Comparison of ENCODE assay signal across 26 mouse cellular contexts in the genomic region with DNA sequence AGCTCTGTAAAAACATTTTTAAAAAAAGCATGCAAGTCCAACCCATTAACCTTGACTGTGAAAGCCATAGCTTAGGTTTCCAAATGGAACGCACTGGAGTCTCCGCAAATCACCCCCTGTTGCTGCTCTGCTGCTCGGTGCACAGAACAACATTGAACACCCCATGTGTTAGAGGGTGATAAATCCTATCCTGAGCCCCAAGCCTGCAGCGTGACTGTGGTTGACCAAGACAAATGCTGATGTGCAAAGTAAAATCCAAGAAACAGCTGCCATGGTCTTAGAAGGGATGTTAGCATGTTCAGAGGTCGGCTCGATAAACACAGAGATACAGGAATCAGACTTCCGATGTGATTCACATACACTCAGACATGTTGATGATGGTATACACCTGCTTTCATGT. TPM values are rescaled to one million over a fixed set of nuclear protein-coding genes. Genes with fewer than 3 reads are reported as not detected.
"Had no signal": no experiment of that assay in that cellular context is flagged by ENCODE, and none has a peak within 500 bp of the region (broad histone marks: within the 10 kb centered on the region; RNA-seq: fewer than 3 reads in every experiment).

No protein-coding gene starts in this region.

- H3K27ac ChIP-seq: intestine, embryonic 15.5 days; layer of hippocampus, adult 2 months; liver, embryonic 13.5 days; neural tube, embryonic 12.5 days; neural tube, embryonic 15.5 days had no signal

- H3K4me2 ChIP-seq: intestine, embryonic 15.5 days; liver, embryonic 13.5 days; midbrain, embryonic 11.5 days; neural tube, embryonic 12.5 days; neural tube, embryonic 15.5 days had no signal

- H3K36me3 ChIP-seq: intestine, embryonic 15.5 days; liver, embryonic 13.5 days; neural tube, embryonic 12.5 days had no signal

- DNase-seq: kidney, adult 18-20 months; layer of hippocampus, adult 9-11 months; liver, embryonic 13.5 days; lung, adult 2 months; lung, postnatal 36 days; midbrain, embryonic 14.5 days; thymus, postnatal 25 days had no signal

- H3K9me3 ChIP-seq: intestine, embryonic 15.5 days; liver, embryonic 13.5 days; megakaryocyte, embryonic 14.5 days; neural tube, embryonic 12.5 days; neural tube, embryonic 15.5 days had no signal

- H3K4me3 ChIP-seq: intestine, embryonic 15.5 days; layer of hippocampus, adult 2 months; liver, embryonic 13.5 days; megakaryocyte, embryonic 14.5 days; neural tube, embryonic 12.5 days; neural tube, embryonic 15.5 days had no signal

- ATAC-seq: intestine, embryonic 15.5 days; lung, postnatal 0 days had no signal

- H3K9ac ChIP-seq: intestine, embryonic 15.5 days; liver, embryonic 13.5 days; neural tube, embryonic 12.5 days; neural tube, embryonic 15.5 days had no signal

- H3K27me3 ChIP-seq: intestine, embryonic 15.5 days; liver, embryonic 13.5 days; megakaryocyte, embryonic 14.5 days; neural tube, embryonic 12.5 days; neural tube, embryonic 15.5 days had no signal

- H3K4me1 ChIP-seq: liver, embryonic 13.5 days had no signal

RNA-seq across cellular contexts. Expression of a gene that starts 50.1 kb away (rescaled TPM):
- total RNA-seq: layer of hippocampus, adult 2 months; layer of hippocampus, postnatal 25 days; left cerebral cortex, adult 18-20 months; left cerebral cortex, postnatal 25 days; liver, adult 2 months; midbrain, postnatal 0 days had no signal
- polyA plus RNA-seq: intestine, embryonic 15.5 days; large intestine, adult 2 months; limb, embryonic 11.5 days; limb, embryonic 14.5 days; liver, adult 2 months; liver, embryonic 13.5 days; liver, embryonic 16.5 days; lung, adult 2 months; lung, postnatal 0 days; midbrain, embryonic 11.5 days; midbrain, embryonic 14.5 days; midbrain, postnatal 0 days; neural tube, embryonic 12.5 days; neural tube, embryonic 15.5 days; small intestine, adult 2 months; spleen, adult 2 months; thymus, postnatal 0 days had no signal
